Mouse (Mus musculus): ENCODE results near the gene Rnf4.

The Rnf4 gene

DNA sequence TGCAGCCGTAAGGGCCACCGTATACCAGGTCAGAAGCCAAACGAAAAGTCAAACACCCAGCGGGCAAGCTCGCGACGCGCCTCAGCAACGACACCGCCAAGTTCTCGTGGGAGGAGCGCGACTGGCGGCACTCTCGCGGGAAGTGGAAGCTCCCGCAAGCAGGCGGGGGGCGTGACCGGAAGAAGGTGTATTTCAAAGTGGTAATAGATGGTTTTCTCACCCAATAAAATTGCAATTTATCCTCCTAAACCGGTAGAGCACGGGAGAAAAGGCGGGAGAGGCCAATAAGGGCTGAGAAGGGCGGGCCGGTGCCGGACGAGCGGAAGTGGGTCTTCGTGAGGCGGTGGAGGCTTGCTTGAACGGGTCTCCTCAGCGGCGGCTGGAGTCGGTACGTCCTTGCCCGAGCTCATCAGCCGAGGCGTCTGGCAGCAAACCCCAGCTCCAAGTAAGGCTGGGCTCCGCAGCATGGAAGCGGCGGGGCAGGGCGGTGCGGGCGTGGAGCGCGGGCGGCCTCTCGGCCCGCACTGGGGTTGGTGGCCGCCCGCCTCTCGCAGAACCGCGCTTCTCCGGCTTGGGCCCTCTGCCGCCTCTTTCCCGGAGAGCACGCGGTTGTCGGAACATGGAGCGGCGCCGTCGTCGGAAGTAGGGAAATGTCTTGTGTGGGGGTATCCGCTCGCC is at the start of gene Rnf4:
Gene Rnf4, plus strand, starts transcription at position 193 of the 678 bp plus-strand sequence.
- peak; percentile 98 to 99 for DNase-seq (ENCODE audit: low spot score in 2 of 2)

DNA sequence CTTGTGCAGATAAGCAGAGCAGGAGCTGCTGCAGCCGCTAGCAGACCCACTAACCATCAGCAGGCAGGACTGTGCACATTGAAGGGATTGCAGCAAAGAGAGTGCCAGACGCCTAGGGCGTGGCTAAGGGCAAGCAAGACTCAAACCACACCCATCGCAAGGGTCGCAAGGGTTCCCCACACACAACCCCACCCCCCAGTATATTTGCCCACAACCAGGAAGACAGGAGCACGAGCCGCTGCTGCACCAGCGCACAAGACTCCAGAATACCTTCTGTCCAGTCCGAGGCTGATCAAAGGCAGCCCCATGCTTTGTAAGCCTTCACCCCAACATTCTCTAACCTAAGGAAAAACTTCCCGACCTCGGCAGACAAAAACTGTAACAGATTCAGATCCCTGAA is 49.6 kb upstream of the Rnf4 start:
- no peak for DNase-seq (ENCODE audit: low spot score in 2 of 2)

DNA sequence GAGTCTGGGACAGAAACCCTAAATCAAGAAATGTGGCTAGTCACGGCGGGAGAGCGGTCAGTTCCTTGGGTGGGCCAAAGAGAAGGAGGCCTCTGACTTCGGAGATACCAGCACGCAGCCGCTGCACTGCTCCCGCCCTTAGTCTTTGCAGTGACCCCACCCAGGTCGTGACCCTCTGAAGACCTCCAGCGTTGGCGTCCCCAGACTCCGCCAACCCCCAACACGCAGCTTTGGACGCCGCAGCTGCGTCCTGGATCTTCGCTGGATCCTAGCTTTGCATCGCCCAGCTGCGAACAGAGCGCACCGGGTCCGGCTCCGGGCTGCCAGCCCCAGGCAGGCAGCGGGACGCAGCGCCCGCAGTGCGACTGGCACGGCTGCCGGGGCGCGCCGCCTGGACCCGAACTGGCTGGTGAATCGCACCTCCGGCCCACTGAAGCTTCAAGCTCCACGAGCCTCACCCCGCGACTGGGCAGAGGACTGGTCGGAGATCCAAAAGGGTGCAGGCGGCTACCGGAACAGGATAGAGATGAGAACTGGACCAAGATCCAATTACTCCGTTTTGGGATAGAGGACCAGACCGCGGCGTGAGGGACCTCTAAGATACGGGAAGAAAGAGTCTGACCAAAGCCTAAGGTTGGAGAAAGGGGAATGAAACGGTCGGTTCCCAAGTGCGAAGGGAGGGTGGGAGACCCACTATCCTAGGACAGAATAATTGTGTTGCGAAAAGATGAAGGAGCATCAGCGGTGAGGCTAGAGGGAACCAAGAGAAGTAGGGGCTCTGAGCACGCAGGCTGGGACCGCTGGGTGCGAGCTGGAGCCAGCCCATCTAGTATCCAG is 48.9 kb upstream of the Rnf4 start:
- DNase-seq (ENCODE audit: low spot score in 2 of 2), result no peak

DNA sequence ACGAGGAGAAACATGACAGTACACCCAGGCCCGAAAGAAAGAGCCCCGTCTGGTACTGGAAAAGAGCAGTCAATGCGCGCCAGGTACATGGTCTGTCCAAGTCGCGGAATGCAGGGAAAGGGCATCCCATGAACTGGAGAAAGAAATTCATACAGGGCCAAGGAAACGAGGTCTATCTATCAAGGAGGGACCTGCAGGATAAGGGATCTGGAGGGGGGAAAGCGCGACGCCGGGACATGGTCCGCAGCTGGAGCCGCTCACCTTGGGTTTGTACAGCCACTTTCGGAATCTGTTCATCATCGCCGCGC is 48.3 kb upstream of the Rnf4 start:
- no peak for DNase-seq (ENCODE audit: low spot score in 2 of 2)

DNA sequence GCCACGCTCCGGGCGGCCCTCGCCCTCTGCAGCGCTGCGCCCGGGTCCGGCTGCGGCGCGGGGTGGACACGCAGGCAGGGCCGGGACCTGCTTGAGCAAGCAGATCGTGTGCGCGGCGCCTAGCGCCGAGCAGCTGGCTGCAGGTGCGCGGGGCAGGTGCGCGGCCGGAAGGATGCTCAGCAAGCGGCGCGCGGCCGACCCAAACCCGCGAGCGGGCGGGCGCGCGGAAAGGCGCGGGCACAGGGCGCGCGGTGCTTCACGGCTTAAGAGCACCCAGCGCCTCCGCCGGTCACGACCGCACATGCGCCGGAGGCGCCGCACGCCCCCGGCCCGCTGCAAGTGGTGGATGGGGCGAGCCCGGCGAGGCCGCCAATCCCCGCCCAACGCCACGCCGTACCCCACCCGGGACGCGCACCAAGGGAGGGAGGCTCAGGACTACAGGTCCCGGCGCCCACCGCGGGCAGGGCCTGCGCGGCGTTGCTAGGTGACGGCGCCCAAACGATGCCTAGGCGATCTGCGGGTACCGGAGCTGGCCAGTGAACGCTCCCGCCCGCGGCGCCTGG is 47.9 kb upstream of the Rnf4 start, which contains the start of the genes Zfyve28 and Cfap99:
Gene Zfyve28, minus strand, starts transcription at position 296 of the 563 bp plus-strand sequence.
Gene Cfap99, plus strand, starts transcription at position 447 of the 563 bp plus-strand sequence.
- peak; percentile 21 to 67 for DNase-seq (ENCODE audit: low spot score in 2 of 2)

DNA sequence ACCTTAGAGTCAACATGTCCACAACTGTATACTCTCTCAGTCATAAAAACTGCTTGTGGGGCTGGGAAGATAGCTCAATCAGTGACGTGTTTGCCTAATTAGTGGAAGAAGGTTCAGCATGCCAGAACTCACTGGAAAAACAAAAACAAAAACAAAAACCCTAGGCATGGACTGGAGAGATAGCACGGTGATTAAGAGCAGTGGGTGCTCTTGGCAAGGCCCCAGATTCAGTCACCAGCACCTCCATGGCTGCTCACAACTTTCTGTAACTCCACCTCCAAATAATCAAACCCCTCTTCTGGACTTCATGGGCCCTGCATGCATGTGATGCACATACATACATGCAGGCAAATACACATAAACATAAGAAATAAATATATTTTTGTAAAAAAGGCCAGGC is 46.8 kb upstream of the Rnf4 start:
- DNase-seq (ENCODE audit: low spot score in 2 of 2), result no peak

DNA sequence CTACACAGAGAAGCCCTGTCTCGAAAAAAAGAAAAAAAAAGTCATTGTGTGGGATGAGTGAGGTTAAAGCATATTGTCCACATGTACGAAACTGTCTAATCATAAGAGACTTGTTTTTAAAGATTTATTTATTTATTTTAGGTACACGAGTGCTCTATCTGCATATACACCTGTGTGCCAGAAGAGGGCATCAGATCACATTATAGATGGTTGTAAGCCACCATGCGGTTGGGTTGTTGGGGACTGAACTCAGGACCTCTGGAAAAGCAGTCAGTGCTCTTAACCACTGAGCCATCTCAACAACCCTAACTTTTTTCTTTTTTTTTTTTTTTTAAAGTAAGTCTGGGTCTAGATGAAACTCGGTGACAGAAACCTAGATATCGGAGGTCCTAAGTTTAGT is 42.7 kb upstream of the Rnf4 start:
- no peak for DNase-seq (ENCODE audit: low spot score in 2 of 2)

DNA sequence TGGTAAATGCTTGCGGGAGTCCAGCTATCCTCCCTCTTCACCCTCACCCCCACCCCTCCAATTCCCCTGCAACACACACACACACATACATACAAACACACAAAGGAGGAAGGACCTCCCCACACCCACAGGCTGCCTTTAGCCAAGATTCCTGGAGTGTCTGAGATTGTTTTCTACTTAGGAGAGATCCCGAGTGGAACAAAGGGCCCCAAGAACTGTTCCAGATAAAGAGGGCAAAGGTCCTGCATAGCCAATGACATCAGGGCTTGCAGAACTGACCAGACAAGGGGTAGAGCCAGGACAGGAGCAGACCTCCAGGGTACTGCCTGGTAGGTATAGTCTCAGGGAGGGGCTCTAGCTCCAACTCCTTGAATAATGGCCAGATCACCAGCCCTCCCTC is 41.4 kb upstream of the Rnf4 start:
- no peak for DNase-seq (ENCODE audit: low spot score in 2 of 2)

DNA sequence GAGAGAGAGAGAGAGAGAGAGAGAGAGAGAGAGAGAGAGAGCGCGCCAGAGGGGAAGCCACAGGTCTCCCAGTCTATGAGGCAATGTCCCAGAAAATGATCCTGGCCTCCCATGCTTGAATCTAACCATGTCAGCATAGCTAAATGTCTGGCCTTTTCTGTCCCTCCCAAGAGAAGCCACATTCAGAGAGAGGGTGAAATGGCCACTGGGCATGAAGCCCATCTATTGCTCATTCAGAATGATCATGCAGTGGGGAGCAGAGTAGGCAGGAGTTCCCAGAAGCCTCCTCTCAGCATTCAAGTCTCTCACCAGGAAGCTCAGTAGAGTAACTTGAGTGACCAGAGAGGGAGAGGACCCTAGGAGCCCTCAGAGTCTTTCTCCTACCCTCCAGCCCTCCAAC is 40.9 kb upstream of the Rnf4 start:
- no peak for DNase-seq (ENCODE audit: low spot score in 2 of 2)

DNA sequence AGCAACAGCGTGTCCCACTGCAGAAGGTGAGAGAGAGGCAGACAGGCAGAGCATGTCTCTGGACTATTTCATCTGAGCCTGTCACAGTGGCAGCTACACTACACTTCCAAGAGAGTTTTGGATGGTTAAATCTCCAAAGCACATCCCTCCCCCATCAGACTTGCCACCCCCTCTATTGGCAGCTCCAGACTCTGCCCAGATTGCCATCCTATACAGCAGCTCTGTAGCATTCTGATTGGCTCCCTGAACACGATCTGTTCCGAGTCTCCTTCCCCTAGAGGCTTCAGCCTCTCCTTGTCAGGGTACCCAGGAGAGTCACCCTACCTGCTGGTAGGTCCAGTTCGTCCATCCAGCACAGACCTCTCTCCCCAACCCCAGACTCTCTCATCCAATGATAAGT is 38.0 kb upstream of the Rnf4 start:
- no peak for DNase-seq (ENCODE audit: low spot score in 2 of 2)

DNA sequence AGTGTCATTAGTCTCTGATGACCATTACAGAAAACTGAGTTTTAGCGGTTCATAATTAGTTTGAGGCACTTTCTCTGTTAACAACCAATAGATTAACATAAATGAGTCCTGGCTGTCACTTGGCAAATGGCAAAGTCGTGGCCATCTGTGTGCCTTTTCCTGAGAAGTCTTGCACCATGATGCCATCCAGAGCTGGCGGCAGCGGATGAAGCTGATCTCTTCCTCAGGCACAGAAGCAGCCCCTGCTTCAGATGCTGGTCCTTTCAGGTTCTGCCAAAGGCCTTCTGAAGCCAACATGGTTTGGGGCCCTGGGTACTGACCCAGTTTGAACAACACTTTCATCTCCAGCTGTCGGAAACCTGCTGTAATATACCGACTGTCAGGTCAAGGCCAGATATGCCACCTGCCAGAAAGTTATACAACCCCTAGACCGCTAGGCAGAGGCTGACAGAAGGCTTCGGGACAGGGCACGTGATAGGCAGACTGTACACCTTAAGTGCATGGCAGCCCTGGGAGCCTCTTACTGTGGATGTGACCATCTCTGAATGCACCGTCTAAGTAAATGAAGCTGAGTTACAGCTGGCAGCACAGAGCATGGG is 37.1 kb upstream of the Rnf4 start:
- DNase-seq (ENCODE audit: low spot score in 2 of 2), result no peak

DNA sequence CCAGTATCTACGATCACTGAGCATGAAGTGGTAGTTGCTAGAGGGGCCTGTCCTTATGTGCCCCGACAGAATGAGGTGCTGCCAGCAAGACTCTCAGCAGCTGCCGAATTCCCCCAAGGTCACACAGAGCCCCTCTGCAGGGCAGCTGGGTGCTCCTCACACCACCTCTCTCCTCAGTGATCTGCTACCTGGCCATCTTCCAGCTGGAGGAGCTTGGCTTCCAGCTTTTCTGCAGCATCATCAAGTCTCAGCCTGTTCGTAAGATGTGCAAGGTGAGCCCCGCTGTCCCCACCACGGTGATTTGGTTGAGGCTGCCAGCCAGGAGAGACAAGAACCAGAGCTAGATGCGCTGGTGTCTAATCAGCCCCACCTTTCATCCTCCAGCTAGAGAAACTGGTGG is 33.7 kb upstream of the Rnf4 start:
- DNase-seq (ENCODE audit: low spot score in 2 of 2), result no peak

DNA sequence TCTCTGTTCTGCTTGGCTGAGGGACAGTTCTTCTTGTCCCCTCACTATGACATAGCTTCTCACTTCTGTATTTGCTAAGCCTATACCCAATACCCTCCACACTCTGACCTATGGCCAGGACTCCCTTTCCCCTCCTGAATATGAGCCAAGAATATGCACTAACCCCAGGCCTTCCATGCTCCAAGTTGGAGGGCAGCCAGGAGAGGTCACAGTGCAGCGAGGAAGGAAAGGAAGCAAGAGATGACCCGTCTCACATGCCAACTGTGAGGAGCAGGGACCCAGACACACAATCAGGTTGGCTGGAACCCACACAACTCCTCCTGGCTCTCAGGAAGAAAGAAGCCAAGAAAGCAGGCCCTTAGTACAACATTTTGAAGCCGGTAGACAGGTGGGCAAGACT is 27.1 kb upstream of the Rnf4 start:
- DNase-seq (ENCODE audit: low spot score in 2 of 2), result no peak

DNA sequence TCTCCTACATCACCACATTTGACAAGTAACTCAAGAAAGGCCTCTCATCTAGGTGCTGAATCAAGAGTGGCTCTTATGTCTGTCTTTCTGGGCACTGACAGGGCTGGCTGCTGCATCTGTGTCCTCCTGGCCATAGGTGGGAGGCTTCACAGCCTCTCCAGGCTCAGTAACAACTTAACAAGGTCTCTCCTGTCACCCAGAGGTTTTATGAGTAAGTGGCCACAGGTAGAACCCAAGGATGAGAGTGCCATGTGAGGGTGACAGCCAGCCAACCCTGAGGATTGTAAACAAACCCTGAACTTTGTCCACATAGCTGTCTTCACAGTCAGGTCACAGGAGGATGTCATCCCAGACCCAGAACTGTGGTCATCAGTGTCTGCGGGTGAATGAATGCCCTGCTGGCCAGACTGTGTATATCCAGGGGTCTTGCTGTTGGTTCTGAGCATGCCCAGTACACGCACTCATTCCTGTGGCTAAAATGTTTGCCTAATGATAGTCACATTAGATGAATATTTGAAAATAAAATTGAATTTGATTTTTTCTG is 16.5 kb upstream of the Rnf4 start:
- no peak for DNase-seq (ENCODE audit: low spot score in 2 of 2)

DNA sequence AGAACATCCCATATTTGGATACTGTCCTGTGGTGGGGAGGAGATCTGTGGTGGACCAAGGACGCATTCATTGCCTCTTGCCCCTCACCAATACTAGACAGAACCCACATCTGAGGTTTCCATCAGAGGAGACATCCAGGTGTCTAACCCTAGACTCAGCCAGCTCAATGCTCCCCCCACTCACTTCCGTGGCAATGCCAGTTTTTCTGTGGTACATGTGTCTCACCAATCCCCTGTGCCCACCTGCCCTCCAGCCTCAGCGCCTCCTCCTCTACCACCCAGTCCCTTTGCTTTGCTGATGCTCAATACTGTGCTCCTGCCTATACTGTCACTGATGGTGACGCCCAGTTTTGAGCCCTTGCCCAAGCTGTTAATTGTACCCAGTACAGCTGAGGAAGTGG is 14.9 kb upstream of the Rnf4 start:
- DNase-seq (ENCODE audit: low spot score in 2 of 2), result no peak

DNA sequence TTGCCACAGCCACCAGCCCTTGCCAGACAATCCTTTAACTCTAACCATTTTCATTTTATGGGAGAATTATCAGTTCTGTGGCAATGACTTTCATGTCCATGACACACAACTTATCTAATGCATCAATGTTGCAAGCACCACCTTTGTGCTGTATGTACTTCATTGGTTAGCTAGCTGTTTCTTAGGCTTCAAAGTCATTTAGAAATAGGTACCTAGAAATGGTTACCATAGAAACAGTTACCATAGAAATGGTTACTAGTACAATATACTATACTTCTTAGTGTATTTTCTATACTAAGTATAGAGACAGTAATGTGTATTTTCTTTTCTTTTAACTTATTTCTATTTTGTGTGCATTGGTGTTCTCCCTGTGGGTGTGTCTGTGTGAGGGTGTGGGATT is 10.8 kb upstream of the Rnf4 start:
- no peak for DNase-seq (ENCODE audit: low spot score in 2 of 2)

DNA sequence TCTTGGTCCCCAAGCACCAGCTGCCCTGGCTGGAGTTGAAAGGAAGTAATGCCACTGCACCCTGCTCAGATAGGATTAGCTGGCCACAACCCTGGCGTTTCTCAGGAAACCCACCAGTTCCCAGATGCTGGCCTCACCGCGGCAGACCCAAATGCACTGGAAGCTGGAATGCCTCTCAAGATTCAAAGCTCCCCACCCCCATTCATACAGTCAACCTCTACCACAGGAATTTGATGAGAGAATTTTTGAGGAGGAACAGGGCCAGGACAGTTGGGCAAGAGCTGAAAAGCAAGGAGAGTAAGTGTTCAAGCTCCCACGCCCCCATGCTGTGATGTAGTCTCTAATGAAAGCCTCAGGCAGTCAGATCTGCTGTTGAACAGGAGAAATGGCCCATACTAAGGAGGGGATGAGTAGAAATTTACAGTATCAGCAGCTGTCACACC is 9.8 kb upstream of the Rnf4 start:
- DNase-seq (ENCODE audit: low spot score in 2 of 2), result no peak

DNA sequence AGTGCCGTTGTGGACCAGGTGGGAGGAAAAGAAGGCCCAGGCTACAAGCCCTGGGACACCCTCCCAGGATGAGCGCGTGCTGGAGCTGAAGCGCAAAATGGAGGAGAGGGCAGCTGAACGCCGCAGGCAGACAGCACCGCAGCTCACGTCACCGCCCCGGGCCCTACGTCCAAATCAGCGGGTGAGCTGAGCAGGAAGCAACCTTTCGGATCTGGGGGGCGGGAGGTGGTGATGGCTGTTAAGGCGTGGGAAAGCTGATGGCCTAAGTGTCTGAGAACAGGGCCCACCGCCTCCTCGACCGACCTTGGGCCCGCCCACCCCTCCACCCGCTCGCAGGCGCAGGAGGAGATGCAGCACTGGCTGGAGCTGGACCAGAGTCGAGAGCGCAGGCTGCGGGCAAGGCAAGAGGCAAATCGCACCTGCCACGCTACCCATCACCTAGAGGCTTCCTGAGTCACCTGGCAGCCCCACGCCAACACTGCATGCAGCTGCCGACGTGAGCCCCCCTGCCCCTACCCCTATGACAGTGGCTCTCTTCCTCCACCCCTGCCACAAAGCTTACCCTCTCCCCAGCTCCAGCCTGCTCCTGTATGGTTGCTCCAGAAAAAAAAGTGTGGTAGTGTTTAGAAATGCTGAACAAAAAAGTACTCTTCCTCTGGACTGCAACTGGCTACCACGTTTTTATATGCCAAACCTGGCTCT is 9.1 kb upstream of the Rnf4 start:
- no peak for DNase-seq (ENCODE audit: low spot score in 2 of 2)

DNA sequence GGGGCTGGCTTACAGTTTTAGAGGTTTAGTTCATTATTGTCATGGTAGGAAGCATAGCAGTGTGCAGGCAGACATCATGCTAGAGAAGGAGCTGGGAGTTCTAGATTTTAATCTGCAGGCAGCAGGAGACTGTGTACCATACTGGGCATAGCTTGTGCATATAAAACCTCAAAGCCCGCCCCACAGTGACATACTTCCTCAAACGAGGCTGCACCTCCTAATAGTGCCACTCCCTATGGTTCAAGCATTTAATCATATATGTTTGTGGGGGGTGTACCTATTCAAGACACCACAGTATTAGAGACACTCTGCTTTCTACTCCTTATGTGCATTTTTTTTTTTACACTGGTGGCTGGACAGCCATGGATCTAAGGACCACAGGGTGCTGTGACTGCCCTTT is 6.0 kb upstream of the Rnf4 start:
- DNase-seq (ENCODE audit: low spot score in 2 of 2), result no peak

DNA sequence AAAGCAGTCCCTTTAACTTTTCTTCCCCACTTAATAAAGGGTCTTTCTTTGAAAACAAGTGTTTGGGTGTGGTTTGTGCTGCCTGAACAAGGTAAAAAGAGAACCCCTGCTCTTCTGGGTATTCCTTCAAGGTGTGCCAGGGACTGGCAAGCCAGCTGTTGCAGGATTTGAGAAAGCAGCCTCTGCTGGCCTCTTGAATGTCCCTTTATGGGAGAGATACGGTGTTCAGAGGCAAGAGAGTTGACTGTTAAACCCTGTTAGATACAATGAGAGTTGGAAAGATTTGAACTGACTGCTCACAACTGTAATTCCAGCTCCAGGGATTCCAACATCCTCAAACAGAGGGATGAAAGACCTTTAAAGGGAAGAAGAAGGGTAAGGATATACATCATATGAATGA is 2.0 kb upstream of the Rnf4 start:
- DNase-seq (ENCODE audit: low spot score in 2 of 2), result no peak

DNA sequence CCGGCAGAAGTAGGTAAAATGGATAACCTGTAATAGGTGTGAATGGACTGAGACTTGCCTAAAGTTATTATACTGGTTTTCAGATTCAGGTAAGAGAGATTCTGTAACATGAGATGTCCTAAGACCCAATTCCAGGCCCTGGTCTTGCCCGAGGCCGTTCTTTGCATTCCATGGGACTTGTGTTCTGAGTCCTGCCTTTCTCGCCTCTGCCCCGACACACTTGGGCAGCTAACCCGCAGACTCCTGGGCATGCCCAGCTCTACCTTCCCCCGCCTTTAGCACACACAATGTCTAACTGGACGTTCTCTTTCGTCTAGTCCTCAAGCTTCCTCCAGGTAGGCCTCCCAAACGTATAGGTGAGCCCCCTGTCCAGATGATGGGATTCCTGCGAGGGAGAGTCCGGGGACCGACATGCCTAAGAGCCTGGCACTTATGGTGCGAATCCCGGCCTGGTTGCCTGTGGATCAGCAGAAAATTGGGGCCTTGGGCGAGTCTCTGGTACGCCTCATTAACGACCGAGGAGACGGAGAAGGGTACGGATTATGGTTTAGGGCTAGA is 471 bp upstream of the Rnf4 start:
- DNase-seq (ENCODE audit: low spot score in 2 of 2), result no peak

Measured in spleen, postnatal 4 days (tissue).